Mouse (Mus musculus): ENCODE data around the gene Ppp1cc. TPM values are rescaled to one million over a fixed set of nuclear protein-coding genes. Genes with fewer than 3 reads are reported as not detected.

Ppp1cc gene
- polyA plus RNA-seq, 2 experiments = 119 to 139 TPM

- Histone ChIP-seq H3K27ac (no peak overlapping the region), H3K4me2 (ENCODE audit: low read depth) (peak overlapping the region; percentile 91), H3K9ac (replicated peaks) (no peak overlapping the region), H3K9me3 (ENCODE audit: control insufficient read depth, low read length) (no peaks in the 10 kb centered on the region), H3K36me3 (replicated peaks; ENCODE audit: control insufficient read depth, insufficient read depth, low read depth) (no peaks in the 10 kb centered on the region), H3K4me3 (ENCODE audit: insufficient read depth in 1 of 2, low read depth in 2 of 2, low read length in 2 of 2) (no peak overlapping the region), H3K27me3 (ENCODE audit: control insufficient read depth, insufficient read depth, low read length) (no peaks in the 10 kb centered on the region), H3K4me1 (replicated peaks; ENCODE audit: control insufficient read depth in 2 of 2, insufficient read depth in 2 of 2, low read length in 1 of 2) (peaks cover 16 to 37% of the 10 kb centered on the region in 2 experiments)
- TF ChIP-seq CTCF (IDR thresholded peaks at IDR 0.05; ENCODE audit: low read depth) (no peak), EP300 (IDR thresholded peaks at IDR 0.05; ENCODE audit: low read depth) (no peak)
- ATAC-seq (ENCODE audit: insufficient read depth) (0 out of 2 replicates have a peak, but pooled peaks have one; percentile 29), DNase-seq (ENCODE audit: low read depth in 3 of 3, low spot score in 3 of 3) (no peak)
- 24% methylated on average over 9 of the region's 9 CpGs for WGBS (ENCODE audit: insufficient replicate concordance)
Observed at GRCm38 (mm10) chr5:122133050-122133389, 25.1 kb upstream of the Ppp1cc start.

GRCm38 (mm10) chr5:122134395-122135289 is 23.4 kb upstream of the Ppp1cc start:
- Histone ChIP-seq H3K9me3 (ENCODE audit: control insufficient read depth, low read length) (no peaks in the 10 kb centered on the region), H3K9ac (replicated peaks) (no peak overlapping the region), H3K4me3 (ENCODE audit: insufficient read depth in 1 of 2, low read depth in 2 of 2, low read length in 2 of 2) (no peak overlapping the region), H3K4me2 (ENCODE audit: low read depth) (no peak overlapping the region), H3K36me3 (replicated peaks; ENCODE audit: control insufficient read depth, insufficient read depth, low read depth) (no peaks in the 10 kb centered on the region), H3K27ac (no peak overlapping the region), H3K27me3 (ENCODE audit: control insufficient read depth, insufficient read depth, low read length) (no peaks in the 10 kb centered on the region), H3K4me1 (replicated peaks; ENCODE audit: control insufficient read depth in 2 of 2, insufficient read depth in 2 of 2, low read length in 1 of 2) (peaks cover 16 to 37% of the 10 kb centered on the region in 2 experiments)
- WGBS (ENCODE audit: insufficient replicate concordance) = 73% methylated on average over 14 of the region's 14 CpGs
- ATAC-seq (ENCODE audit: insufficient read depth) = no peak
- no peak for DNase-seq (ENCODE audit: low read depth in 3 of 3, low spot score in 3 of 3)
- TF ChIP-seq EP300 (IDR thresholded peaks at IDR 0.05; ENCODE audit: low read depth) = no peak
- TF ChIP-seq CTCF (IDR thresholded peaks at IDR 0.05; ENCODE audit: low read depth) = no peak

DNA sequence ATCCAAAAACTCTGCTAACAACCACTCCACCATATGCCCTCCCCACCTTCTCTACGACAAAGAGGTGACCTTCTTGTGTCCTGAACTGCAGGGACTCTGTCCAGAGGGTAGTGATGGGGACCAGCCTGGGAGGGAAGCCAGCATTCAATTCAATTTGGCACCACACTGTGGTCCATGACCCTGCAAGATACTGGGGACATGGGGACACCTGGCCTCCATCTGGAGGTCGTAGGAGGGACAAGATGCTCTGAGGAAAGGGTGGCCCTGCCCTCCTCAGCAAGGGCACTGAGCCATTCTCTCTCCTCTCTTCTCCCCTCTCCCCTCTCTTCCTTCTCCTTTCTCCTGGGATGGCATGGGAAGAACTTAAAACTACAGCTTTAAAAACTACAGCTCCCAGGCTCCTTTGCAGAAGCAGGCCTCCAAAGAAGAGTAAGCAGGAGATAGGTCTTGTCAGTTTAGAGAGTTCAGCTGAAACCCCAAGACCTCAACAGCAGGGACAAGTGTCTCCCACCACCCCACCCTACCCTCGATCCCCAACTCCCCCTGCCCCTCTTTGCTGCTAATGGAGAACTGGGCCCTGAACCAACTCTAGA is 22.7 kb upstream of the Ppp1cc start:
- ATAC-seq (ENCODE audit: insufficient read depth) = no peak
- no peak overlapping the region for H3K4me2 ChIP-seq (ENCODE audit: low read depth)
- H3K4me3 ChIP-seq (ENCODE audit: insufficient read depth in 1 of 2, low read depth in 2 of 2, low read length in 2 of 2) = no peak overlapping the region
- TF ChIP-seq CTCF (IDR thresholded peaks at IDR 0.05; ENCODE audit: low read depth) (no peak), EP300 (IDR thresholded peaks at IDR 0.05; ENCODE audit: low read depth) (no peak)
- no peaks in the 10 kb centered on the region for H3K36me3 ChIP-seq (replicated peaks; ENCODE audit: control insufficient read depth, insufficient read depth, low read depth)
- H3K27ac ChIP-seq = no peak overlapping the region
- no peak for DNase-seq (ENCODE audit: low read depth in 3 of 3, low spot score in 3 of 3)
- H3K27me3 ChIP-seq (ENCODE audit: control insufficient read depth, insufficient read depth, low read length) = no peaks in the 10 kb centered on the region
- H3K9ac ChIP-seq (replicated peaks) = no peak overlapping the region
- WGBS (ENCODE audit: insufficient replicate concordance) = 69% methylated on average over 3 of the region's 3 CpGs
- peaks cover 16 to 37% of the 10 kb centered on the region in 2 experiments for H3K4me1 ChIP-seq (replicated peaks; ENCODE audit: control insufficient read depth in 2 of 2, insufficient read depth in 2 of 2, low read length in 1 of 2)
- H3K9me3 ChIP-seq (ENCODE audit: control insufficient read depth, low read length) = no peaks in the 10 kb centered on the region

DNA sequence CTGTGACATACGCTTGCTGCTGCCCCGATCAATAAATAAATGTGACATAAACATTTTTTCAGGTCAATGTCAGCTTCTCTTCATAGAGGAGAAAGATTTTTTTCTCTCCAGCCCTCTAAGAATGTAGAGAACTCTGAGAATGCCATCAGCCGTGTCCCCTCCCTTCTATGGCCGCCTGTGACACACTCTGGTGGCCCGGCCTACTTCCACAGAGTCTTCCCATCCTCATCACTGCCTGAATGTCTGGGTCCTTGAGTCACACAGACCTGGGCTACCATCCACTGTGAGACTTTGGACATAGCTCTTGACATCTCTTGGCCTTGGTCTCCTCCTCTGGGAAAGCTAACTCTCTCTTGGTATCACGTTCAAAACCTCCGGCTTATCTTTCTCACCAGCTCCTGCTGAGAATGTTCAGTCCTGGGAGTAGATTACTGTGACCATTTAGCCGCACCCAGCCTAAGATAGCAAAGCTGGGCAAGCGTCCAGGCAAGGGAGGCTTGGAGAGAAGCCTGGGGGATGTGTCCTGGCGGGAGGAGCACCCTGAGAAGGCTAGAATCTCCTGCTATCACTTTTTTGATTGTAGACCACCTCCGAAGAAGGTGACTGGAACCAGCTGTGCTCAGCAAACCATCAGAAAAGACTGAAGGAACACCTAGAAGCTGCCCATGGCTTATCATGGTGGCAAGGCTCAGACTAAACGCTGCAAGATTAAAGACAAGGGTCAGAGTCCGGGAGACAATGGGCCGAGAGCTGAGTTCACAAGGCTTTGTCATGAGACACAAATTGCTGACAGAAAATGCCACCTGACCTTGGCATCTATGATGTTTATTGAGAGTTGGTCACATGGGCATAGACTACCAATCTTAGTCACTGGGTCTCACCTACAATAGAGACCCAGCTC is 21.3 kb upstream of the Ppp1cc start:
- TF ChIP-seq CTCF (IDR thresholded peaks at IDR 0.05; ENCODE audit: low read depth) = no peak
- TF ChIP-seq EP300 (IDR thresholded peaks at IDR 0.05; ENCODE audit: low read depth) = peak; percentile 51
- H3K36me3 ChIP-seq (replicated peaks; ENCODE audit: control insufficient read depth, insufficient read depth, low read depth) = no peaks in the 10 kb centered on the region
- no peaks in the 10 kb centered on the region for H3K9me3 ChIP-seq (ENCODE audit: control insufficient read depth, low read length)
- no peak overlapping the region for H3K9ac ChIP-seq (replicated peaks)
- DNase-seq (ENCODE audit: low read depth in 3 of 3, low spot score in 3 of 3) (no peak), ATAC-seq (ENCODE audit: insufficient read depth) (peak; percentile 58)
- H3K4me2 ChIP-seq (ENCODE audit: low read depth) = peak overlapping the region; percentile 38
- H3K4me1 ChIP-seq (replicated peaks; ENCODE audit: control insufficient read depth in 2 of 2, insufficient read depth in 2 of 2, low read length in 1 of 2) = peaks cover 16 to 33% of the 10 kb centered on the region in 2 experiments
- no peak overlapping the region for H3K4me3 ChIP-seq (ENCODE audit: insufficient read depth in 1 of 2, low read depth in 2 of 2, low read length in 2 of 2)
- WGBS (ENCODE audit: insufficient replicate concordance) = 31% methylated on average over 14 of the region's 14 CpGs
- H3K27ac ChIP-seq = no peak overlapping the region
- no peaks in the 10 kb centered on the region for H3K27me3 ChIP-seq (ENCODE audit: control insufficient read depth, insufficient read depth, low read length)
